Mouse (Mus musculus): ENCODE measurements at regions not wholly inside any gene's neighbourhood (a gene's known extent, or its start where the extent isn't known, plus 50 kb on each side); places are given as distances from the start of the nearest gene placed in this dataset.

- no peak for TF ChIP-seq CTCF (IDR thresholded peaks at IDR 0.05; ENCODE audit: low read depth)
- TF ChIP-seq EP300 (IDR thresholded peaks at IDR 0.05; ENCODE audit: low read depth) = no peak
Measured at GRCm38 (mm10) chr6:111730381-111730780, 543.2 kb upstream of the Lmcd1 start.

Measured in liver, postnatal 0 days (tissue).